Mouse (Mus musculus) heart, postnatal 10 days (tissue): ENCODE results near the gene Tdgf1. TPM values are rescaled to one million over a fixed set of nuclear protein-coding genes. Genes with fewer than 3 reads are reported as not detected.

ENCODE experiments used
- DNase-seq, 2 experiments: peaks; one replicate each; pipeline ENCODE4 v3.0.0; 2021
- intact Hi-C: fragments of 180-260 bp; cut with DNase I; formaldehyde crosslinking; loops from one replicate; pipeline ENCODE4 v1.15.1; 2025
- total RNA-seq, 2 experiments: library from RNA; stranded (reverse); gene quantifications; 2 replicates each; pipeline ENCODE4 v1.2.3; 2021

Gene Tdgf1
- not detected for total RNA-seq

GRCm38 (mm10) chr9:110945926-110946325 is at the start of gene Tdgf1:
Gene Tdgf1, minus strand, starts transcription at chr9:110946158.
- intact Hi-C loops, result no loop called here
- no peak for DNase-seq

GRCm38 (mm10) chr9:110994716-110995172 is 48.8 kb upstream of the Tdgf1 start:
- intact Hi-C loops, result loop anchor here (5.0 kb wide), 3 partner anchors 63 to 258 kb away; partner anchors contain the start of gene Ccrl2

GRCm38 (mm10) chr9:110993281-110993709 is 47.3 kb upstream of the Tdgf1 start:
- intact Hi-C loops, result no loop called here
- DNase-seq, result no peak

More at GRCm38 (mm10) chr9:110994716-110995172, 48.8 kb upstream of the Tdgf1 start:
- peak; percentile 81 to 85 for DNase-seq

- intact Hi-C loops, result no loop called here
- DNase-seq, result peak; percentile 38 to 50
These were observed 44.2 kb upstream of the Tdgf1 start, which contains the start of gene Rtp3 for GRCm38 (mm10) chr9:110990204-110990603. Gene Rtp3, minus strand, starts transcription at chr9:110990583.

GRCm38 (mm10) chr9:110989543-110989942 is 43.6 kb upstream of the Tdgf1 start:
- intact Hi-C loops, result no loop called here
- no peak for DNase-seq

- no peak for DNase-seq
- intact Hi-C loops, result no loop called here
These were observed 43.2 kb upstream of the Tdgf1 start for GRCm38 (mm10) chr9:110989141-110989540.

GRCm38 (mm10) chr9:110988078-110988477 is 42.1 kb upstream of the Tdgf1 start:
- intact Hi-C loops, result no loop called here
- DNase-seq, result no peak

- intact Hi-C loops, result no loop called here
- DNase-seq, result no peak
These were observed 41.4 kb upstream of the Tdgf1 start for GRCm38 (mm10) chr9:110987331-110987730.

GRCm38 (mm10) chr9:110985951-110986350 is 40.0 kb upstream of the Tdgf1 start:
- intact Hi-C loops, result no loop called here
- DNase-seq, result no peak

- no peak for DNase-seq
- intact Hi-C loops, result no loop called here
These were observed 39.6 kb upstream of the Tdgf1 start for GRCm38 (mm10) chr9:110985541-110985940.

- intact Hi-C loops, result no loop called here
- DNase-seq, result no peak
These were observed 38.1 kb upstream of the Tdgf1 start for GRCm38 (mm10) chr9:110984096-110984495.

- no peak for DNase-seq
These were observed 36.4 kb upstream of the Tdgf1 start for GRCm38 (mm10) chr9:110982351-110982750.

GRCm38 (mm10) chr9:110979411-110979810 is 33.5 kb upstream of the Tdgf1 start:
- DNase-seq, result no peak
- intact Hi-C loops, result no loop called here

More at GRCm38 (mm10) chr9:110982351-110982750, 36.4 kb upstream of the Tdgf1 start:
- intact Hi-C loops, result no loop called here

GRCm38 (mm10) chr9:110965910-110966231 is 19.9 kb upstream of the Tdgf1 start:
- no peak for DNase-seq
- intact Hi-C loops, result no loop called here

- intact Hi-C loops, result no loop called here
- DNase-seq, result no peak
These were observed 19.3 kb upstream of the Tdgf1 start for GRCm38 (mm10) chr9:110965062-110965909.

GRCm38 (mm10) chr9:110963566-110964115 is 17.7 kb upstream of the Tdgf1 start:
- DNase-seq, result peak in 1 of 2 experiments; percentile 52
- intact Hi-C loops, result no loop called here

- no peak for DNase-seq
- intact Hi-C loops, result no loop called here
These were observed 15.4 kb upstream of the Tdgf1 start for GRCm38 (mm10) chr9:110961386-110961785.

- intact Hi-C loops, result no loop called here
- no peak for DNase-seq
These were observed 14.5 kb upstream of the Tdgf1 start for GRCm38 (mm10) chr9:110960230-110961149.

- intact Hi-C loops, result no loop called here
- DNase-seq, result no peak
These were observed 13.7 kb upstream of the Tdgf1 start for GRCm38 (mm10) chr9:110959669-110960068.

GRCm38 (mm10) chr9:110955962-110956361 is 10.0 kb upstream of the Tdgf1 start:
- peak; percentile 69 to 72 for DNase-seq
- intact Hi-C loops, result loop anchor here (2.0 kb wide), 2 partner anchors 33 to 77 kb away; partner anchors contain the start of gene Als2cl
